Mouse (Mus musculus) myocyte (in vitro differentiated cells): Measurements from ENCODE around the gene Ado. TPM values are rescaled to one million over a fixed set of nuclear protein-coding genes. Genes with fewer than 3 reads are reported as not detected.

Experiments
- H3K27me3 ChIP-seq: one replicate; pipeline ENCODE4 v1.6.1; 2011; ENCODE audit not compliant: control insufficient read depth, insufficient read depth, insufficient read length
- H3K36me3 ChIP-seq: one replicate; pipeline ENCODE4 v1.6.1; 2011; ENCODE audit not compliant: control insufficient read depth, insufficient read depth
- H3K4me2 ChIP-seq: one replicate; pipeline ENCODE4 v1.6.1; 2011; ENCODE audit warnings: low read depth, control low read depth
- H3K4me3 ChIP-seq: one replicate; pipeline ENCODE4 v1.5.1; 2011; ENCODE audit warnings: mild to moderate bottlenecking, control low read depth, moderate library complexity
- H3K79me2 ChIP-seq: one replicate; pipeline ENCODE4 v1.6.1; 2011; ENCODE audit not compliant: control insufficient read depth, insufficient read depth
- H3ac ChIP-seq: one replicate; pipeline ENCODE4 v1.6.1; 2011; ENCODE audit not compliant: control insufficient read depth, insufficient read length
- CEBPB ChIP-seq: IDR thresholded peaks from 2 replicates; pipeline ENCODE4 v1.6.1; 2011; ENCODE audit warnings: mild to moderate bottlenecking, moderate library complexity; ENCODE audit not compliant: poor library complexity, insufficient read depth, severe bottlenecking
- E2F4 ChIP-seq: IDR thresholded peaks from one replicate; pipeline ENCODE4 v1.6.1; 2011; ENCODE audit warnings: mild to moderate bottlenecking, control low read depth, moderate library complexity; ENCODE audit not compliant: insufficient read depth
- MAX ChIP-seq: IDR thresholded peaks from one replicate; pipeline ENCODE4 v1.6.1; 2011; ENCODE audit warnings: low read depth, mild to moderate bottlenecking, control low read depth
- MYOD1 ChIP-seq, 3 experiments: IDR thresholded peaks; one replicate each; pipeline ENCODE4 v1.6.1; 2011; ENCODE audit warnings: control low read depth in 2 of 3, low read depth in 2 of 3, mild to moderate bottlenecking in 2 of 3, moderate library complexity in 1 of 3; ENCODE audit not compliant: insufficient read length in 2 of 3, control insufficient read depth in 1 of 3
- MYOG ChIP-seq, 3 experiments: IDR thresholded peaks; one replicate each; pipeline ENCODE4 v1.6.1; 2011; ENCODE audit warnings: control low read depth in 2 of 3, low read depth in 2 of 3, mild to moderate bottlenecking in 2 of 3; ENCODE audit not compliant: insufficient read length in 2 of 3, control insufficient read depth in 1 of 3, insufficient read depth in 1 of 3
- POLR2A ChIP-seq: IDR thresholded peaks from one replicate; pipeline ENCODE4 v1.6.1; 2011; ENCODE audit warnings: low read depth, mild to moderate bottlenecking, control low read depth, moderate library complexity; ENCODE audit not compliant: insufficient read length
- POLR2AphosphoS2 ChIP-seq: IDR thresholded peaks from one replicate; pipeline ENCODE4 v1.6.1; 2011; ENCODE audit warnings: low read depth, control low read depth; ENCODE audit not compliant: insufficient read length
- REST ChIP-seq: IDR thresholded peaks from one replicate; pipeline ENCODE4 v1.6.1; 2011; ENCODE audit warnings: mild to moderate bottlenecking, control low read depth, moderate library complexity; ENCODE audit not compliant: insufficient read depth, insufficient read length
- SRF ChIP-seq: IDR thresholded peaks from one replicate; pipeline ENCODE4 v1.6.1; 2011; ENCODE audit warnings: low read depth; ENCODE audit not compliant: control insufficient read depth, insufficient read length
- TCF12 ChIP-seq: IDR thresholded peaks from one replicate; pipeline ENCODE4 v1.6.1; 2011; ENCODE audit warnings: mild to moderate bottlenecking, control low read depth; ENCODE audit not compliant: poor library complexity, insufficient read depth, severe bottlenecking
- TCF3 ChIP-seq: IDR thresholded peaks from one replicate; pipeline ENCODE4 v1.6.1; 2011; ENCODE audit warnings: low read depth, control low read depth; ENCODE audit not compliant: insufficient read length
- USF1 ChIP-seq: IDR thresholded peaks from one replicate; pipeline ENCODE4 v1.6.1; 2011; ENCODE audit warnings: low read depth, mild to moderate bottlenecking, control low read depth, moderate library complexity
- polyA plus RNA-seq: library from polyadenylated mRNA; unstranded; fragments of >200 nt; fragmentation: generic; extraction: Trizol; gene quantifications from one replicate; pipeline ENCODE4 v1.2.1, GENCODE M21; 2012; ENCODE audit warnings: missing spikeins

The Ado gene
- polyA plus RNA-seq, 1 experiment, result 18.3 TPM

- TF ChIP-seq TCF12, result no peak
- no peak for TF ChIP-seq POLR2A
- no peak for TF ChIP-seq TCF3
- no peak for TF ChIP-seq REST
- TF ChIP-seq SRF, result no peak
- no peak for TF ChIP-seq USF1
- TF ChIP-seq POLR2AphosphoS2, result no peak
- no peak for TF ChIP-seq MAX
- no peak for TF ChIP-seq MYOG (IDR thresholded peaks at IDR 0.05; ENCODE audit: control insufficient read depth in 1 of 3, insufficient read depth in 1 of 3, insufficient read length in 2 of 3, low read depth in 2 of 3)
- TF ChIP-seq E2F4, result no peak
- TF ChIP-seq CEBPB, result no peak
- no peak for TF ChIP-seq MYOD1 (IDR thresholded peaks at IDR 0.05; ENCODE audit: control insufficient read depth in 1 of 3, insufficient read length in 2 of 3, low read depth in 2 of 3)
- H3K79me2 ChIP-seq, result no peaks in the 10 kb centered on the region
- no peak overlapping the region for H3ac ChIP-seq
- no peaks in the 10 kb centered on the region for H3K27me3 ChIP-seq
- no peaks in the 10 kb centered on the region for H3K36me3 ChIP-seq
- no peak overlapping the region for H3K4me2 ChIP-seq
- H3K4me3 ChIP-seq, result no peak overlapping the region
These were observed 15.8 kb upstream of the Ado start for GRCm38 (mm10) chr10:67564509-67564908.

GRCm38 (mm10) chr10:67561185-67561584 is 12.4 kb upstream of the Ado start:
- Histone ChIP-seq H3K4me3 (no peak overlapping the region), H3K4me2 (no peak overlapping the region), H3K79me2 (no peaks in the 10 kb centered on the region), H3K27me3 (no peaks in the 10 kb centered on the region), H3K36me3 (no peaks in the 10 kb centered on the region), H3ac (no peak overlapping the region)
- TF ChIP-seq MAX (no peak), TCF3 (no peak), POLR2AphosphoS2 (no peak), REST (no peak), SRF (no peak), E2F4 (no peak), MYOD1 (IDR thresholded peaks at IDR 0.05; ENCODE audit: control insufficient read depth in 1 of 3, insufficient read length in 2 of 3, low read depth in 2 of 3) (no peak), POLR2A (no peak)

GRCm38 (mm10) chr10:67559765-67560394 is 11.1 kb upstream of the Ado start:
- Histone ChIP-seq H3K36me3 (no peaks in the 10 kb centered on the region), H3K79me2 (no peaks in the 10 kb centered on the region), H3ac (no peak overlapping the region), H3K4me2 (no peak overlapping the region), H3K4me3 (no peak overlapping the region), H3K27me3 (no peaks in the 10 kb centered on the region)
- no peak for TF ChIP-seq POLR2AphosphoS2
- no peak for TF ChIP-seq USF1
- no peak for TF ChIP-seq SRF

DNA sequence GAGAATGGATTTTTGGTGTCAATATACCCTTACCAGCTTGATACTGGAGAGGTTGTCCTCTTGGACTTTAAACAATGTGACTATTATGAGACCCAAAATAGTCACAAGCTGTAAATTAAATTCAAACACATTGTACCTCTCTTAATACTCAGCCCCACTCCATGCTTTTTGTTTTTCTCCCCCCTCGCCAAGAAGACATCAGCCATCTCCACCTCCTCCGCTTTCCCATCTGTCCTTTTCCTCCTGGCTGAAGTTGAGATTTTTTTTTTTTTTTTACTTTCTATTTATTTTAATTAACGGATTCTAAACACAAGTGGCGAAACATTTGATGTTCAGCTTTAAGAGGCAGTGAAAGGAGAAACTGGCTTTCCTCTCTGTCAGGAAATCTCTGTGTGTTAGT is 9.3 kb upstream of the Ado start:
- no peak overlapping the region for H3ac ChIP-seq
- TF ChIP-seq POLR2AphosphoS2 (no peak), E2F4 (no peak), USF1 (no peak), MYOD1 (IDR thresholded peaks at IDR 0.05; ENCODE audit: control insufficient read depth in 1 of 3, insufficient read length in 2 of 3, low read depth in 2 of 3) (no peak), TCF3 (no peak), REST (no peak), CEBPB (no peak), SRF (no peak), MYOG (IDR thresholded peaks at IDR 0.05; ENCODE audit: control insufficient read depth in 1 of 3, insufficient read depth in 1 of 3, insufficient read length in 2 of 3, low read depth in 2 of 3) (no peak), POLR2A (no peak)
- no peaks in the 10 kb centered on the region for H3K36me3 ChIP-seq
- H3K4me3 ChIP-seq, result no peak overlapping the region
- no peak overlapping the region for H3K4me2 ChIP-seq
- no peaks in the 10 kb centered on the region for H3K27me3 ChIP-seq
- no peaks in the 10 kb centered on the region for H3K79me2 ChIP-seq

DNA sequence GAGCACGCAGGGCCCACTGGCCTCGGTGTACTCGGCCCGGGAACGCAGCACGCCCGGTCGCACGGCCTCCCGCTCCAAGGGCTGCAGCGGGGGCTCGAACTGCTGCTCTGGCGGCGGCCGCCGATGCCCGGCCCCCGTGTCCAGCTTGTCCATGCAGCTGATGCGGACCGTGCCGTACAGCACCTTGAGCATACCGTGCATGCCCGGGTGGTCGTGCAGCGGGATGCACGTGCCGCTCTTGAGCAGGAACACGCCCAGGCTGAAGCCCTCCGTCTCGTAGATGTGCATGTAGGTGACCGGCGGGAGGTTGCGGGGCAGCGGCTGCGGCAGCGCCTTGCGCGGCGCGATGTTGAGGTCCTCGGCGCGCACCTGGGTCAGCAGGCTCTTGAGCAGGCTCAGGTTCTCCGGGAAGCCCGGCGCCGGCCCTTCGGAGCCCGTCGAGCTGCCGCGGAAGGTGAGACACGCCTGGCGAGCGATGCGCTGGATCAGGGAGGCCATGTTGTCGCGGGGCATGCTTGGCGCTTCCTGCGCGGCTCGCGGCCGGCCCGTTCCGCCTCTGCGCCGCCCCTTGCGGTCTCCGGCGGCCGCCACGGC is 397 bp downstream of the Ado start:
- H3K27me3 ChIP-seq, result no peaks in the 10 kb centered on the region
- peaks cover 12% of the 10 kb centered on the region for H3K36me3 ChIP-seq
- peak overlapping the region; percentile 73 for H3K4me3 ChIP-seq
- H3K4me2 ChIP-seq, result peak overlapping the region; percentile 96
- peaks cover 48% of the 10 kb centered on the region for H3K79me2 ChIP-seq
- H3ac ChIP-seq, result peak overlapping the region; percentile 46
- TF ChIP-seq POLR2AphosphoS2, result peak; percentile 22
- TF ChIP-seq E2F4, result no peak
- TF ChIP-seq REST, result no peak
- TF ChIP-seq CEBPB, result no peak
- no peak for TF ChIP-seq POLR2A
- peak in 1 of 3 experiments; percentile 38 for TF ChIP-seq MYOG (IDR thresholded peaks at IDR 0.05; ENCODE audit: control insufficient read depth in 1 of 3, insufficient read depth in 1 of 3, insufficient read length in 2 of 3, low read depth in 2 of 3)
- no peak for TF ChIP-seq USF1
- TF ChIP-seq MAX, result no peak
- TF ChIP-seq SRF, result no peak
- no peak for TF ChIP-seq TCF3
- TF ChIP-seq MYOD1 (IDR thresholded peaks at IDR 0.05; ENCODE audit: control insufficient read depth in 1 of 3, insufficient read length in 2 of 3, low read depth in 2 of 3), result no peak
- TF ChIP-seq TCF12, result no peak
